In genomic region chr3:38234534-38234933, GRCm38 (mm10) we compare ENCODE assay signal across 24 mouse cellular contexts.
A peak's percentile ranks its signal among the peaks of the same experiment; 100 is the strongest.
DNase-seq lines count a peak whose midpoint lies in the region; ATAC-seq and TF ChIP-seq lines count a peak whose summit lies in the region.
"Had no signal": no experiment of that assay in that cellular context is flagged by ENCODE, and none has a peak within 500 bp of the region (broad histone marks: within the 10 kb centered on the region; RNA-seq: fewer than 3 reads in every experiment).

No protein-coding gene starts in this region.

- no peaks in the 10 kb centered on the region for H3K36me3 ChIP-seq in heart, adult 2 months (ENCODE audit: control insufficient read depth, insufficient read depth, low read length)
- no peaks in the 10 kb centered on the region for H3K36me3 ChIP-seq in heart, embryonic 12.5 days
- H3K36me3 ChIP-seq in liver, postnatal 0 days (replicated peaks; ENCODE audit: insufficient read depth, low read length): no peaks in the 10 kb centered on the region
- no peaks in the 10 kb centered on the region for H3K36me3 ChIP-seq in liver, embryonic 11.5 days (ENCODE audit: control insufficient read depth, insufficient read depth, low read length)
- H3K36me3 ChIP-seq in stomach, embryonic 16.5 days (ENCODE audit: control insufficient read depth, insufficient read depth, low read length): no peaks in the 10 kb centered on the region
- H3K36me3 ChIP-seq: hindbrain, embryonic 10.5 days; liver, embryonic 13.5 days; lung, embryonic 15.5 days had no signal

- no peak overlapping the region for H3K4me3 ChIP-seq in heart, adult 2 months
- no peak overlapping the region for H3K4me3 ChIP-seq in heart, embryonic 12.5 days
- no peak overlapping the region for H3K4me3 ChIP-seq in liver, postnatal 0 days (ENCODE audit: low read depth, low read length)
- no peak overlapping the region for H3K4me3 ChIP-seq in liver, embryonic 11.5 days (ENCODE audit: low read depth, low read length)
- no peak overlapping the region for H3K4me3 ChIP-seq in stomach, embryonic 16.5 days (replicated peaks; ENCODE audit: low read length)
- H3K4me3 ChIP-seq: erythroblast, embryonic 14.5 days; hindbrain, embryonic 10.5 days; left cerebral cortex, adult 2 months; liver, embryonic 13.5 days; lung, embryonic 15.5 days had no signal

- no peak overlapping the region for H3K9ac ChIP-seq in heart, adult 2 months (ENCODE audit: low read depth, low read length)
- H3K9ac ChIP-seq in heart, embryonic 12.5 days: no peak overlapping the region
- no peak overlapping the region for H3K9ac ChIP-seq in liver, postnatal 0 days (replicated peaks)
- no peak overlapping the region for H3K9ac ChIP-seq in liver, embryonic 11.5 days (ENCODE audit: low read depth, low read length)
- no peak overlapping the region for H3K9ac ChIP-seq in stomach, embryonic 16.5 days (ENCODE audit: low read length)
- H3K9ac ChIP-seq: liver, embryonic 13.5 days; lung, embryonic 15.5 days had no signal

- H3K79me2 ChIP-seq in heart, adult 2 months (replicated peaks; ENCODE audit: control insufficient read depth, insufficient read depth, low read length): no peaks in the 10 kb centered on the region

- H3K4me2 ChIP-seq in heart, embryonic 12.5 days: no peak overlapping the region
- H3K4me2 ChIP-seq in liver, postnatal 0 days (ENCODE audit: low read depth, low read length): no peak overlapping the region
- no peak overlapping the region for H3K4me2 ChIP-seq in liver, embryonic 11.5 days
- no peak overlapping the region for H3K4me2 ChIP-seq in stomach, embryonic 16.5 days (ENCODE audit: low read depth, low read length)
- H3K4me2 ChIP-seq: liver, embryonic 13.5 days; lung, embryonic 15.5 days had no signal

- peak in 1 of 2 experiments; percentile 4 for DNase-seq in heart, adult 2 months
- peak; percentile 2 for DNase-seq in liver, postnatal 0 days
- DNase-seq in liver, embryonic 11.5 days (ENCODE audit: low spot score): no peak
- peak; percentile 43 for DNase-seq in fibroblast of lung, adult 2 months (ENCODE audit: low read depth)
- DNase-seq in kidney, postnatal 10 days: no peak
- DNase-seq: adrenal gland, postnatal 36 days; B cell, adult 2 months; cerebellum, adult 2 months; gastrocnemius, postnatal 36 days; kidney, adult 2 months; kidney, postnatal 25 days; left cerebral cortex, postnatal 4 days; liver, embryonic 13.5 days; lung, postnatal 4 days; retina, postnatal 1 day; right cerebral cortex, postnatal 4 days; thymus, adult 2 months had no signal

- H3K27me3 ChIP-seq in heart, adult 2 months (ENCODE audit: control insufficient read depth, insufficient read depth, low read length): no peaks in the 10 kb centered on the region
- no peaks in the 10 kb centered on the region for H3K27me3 ChIP-seq in heart, embryonic 12.5 days (replicated peaks)
- no peaks in the 10 kb centered on the region for H3K27me3 ChIP-seq in liver, postnatal 0 days (ENCODE audit: insufficient read depth, low read length)
- no peaks in the 10 kb centered on the region for H3K27me3 ChIP-seq in liver, embryonic 11.5 days (replicated peaks; ENCODE audit: control insufficient read depth, insufficient read depth, low read length)
- H3K27me3 ChIP-seq in stomach, embryonic 16.5 days (ENCODE audit: control insufficient read depth, insufficient read depth, low read length): no peaks in the 10 kb centered on the region
- H3K27me3 ChIP-seq: liver, embryonic 13.5 days; lung, embryonic 15.5 days had no signal

- 45% methylated on average over 4 of the region's 4 CpGs for WGBS in heart, adult 2 months
- 56% methylated on average over 4 of the region's 4 CpGs for WGBS in heart, embryonic 12.5 days
- WGBS in liver, postnatal 0 days (ENCODE audit: insufficient replicate concordance): 64% methylated on average over 4 of the region's 4 CpGs
- WGBS in liver, embryonic 11.5 days: 70% methylated on average over 4 of the region's 4 CpGs
- 51% methylated on average over 4 of the region's 4 CpGs for WGBS in stomach, embryonic 16.5 days

- peaks cover 8% of the 10 kb centered on the region for H3K4me1 ChIP-seq in heart, adult 2 months (ENCODE audit: control insufficient read depth, insufficient read depth, low read length)
- H3K4me1 ChIP-seq in heart, embryonic 12.5 days (replicated peaks): peaks cover 24% of the 10 kb centered on the region
- no peaks in the 10 kb centered on the region for H3K4me1 ChIP-seq in liver, postnatal 0 days (ENCODE audit: insufficient read depth)
- no peaks in the 10 kb centered on the region for H3K4me1 ChIP-seq in liver, embryonic 11.5 days (replicated peaks; ENCODE audit: control insufficient read depth, insufficient read depth, low read length)
- peaks cover 18% of the 10 kb centered on the region for H3K4me1 ChIP-seq in stomach, embryonic 16.5 days (ENCODE audit: control insufficient read depth, insufficient read depth, low read length)
- H3K4me1 ChIP-seq: liver, embryonic 13.5 days had no signal

- H3K27ac ChIP-seq in heart, adult 2 months: peak overlapping the region; percentile 12
- H3K27ac ChIP-seq in heart, embryonic 12.5 days (ENCODE audit: poor library complexity, severe bottlenecking): no peak overlapping the region
- peak overlapping the region; percentile 18; the same call in 1 of the 2 replicates for H3K27ac ChIP-seq in liver, postnatal 0 days (ENCODE audit: low read depth)
- no peak overlapping the region for H3K27ac ChIP-seq in liver, embryonic 11.5 days (ENCODE audit: low read depth, low read length)
- peak overlapping the region; percentile 77 for H3K27ac ChIP-seq in stomach, embryonic 16.5 days (ENCODE audit: low read length)
- H3K27ac ChIP-seq: hindbrain, embryonic 10.5 days; left cerebral cortex, adult 2 months; liver, embryonic 13.5 days; lung, embryonic 15.5 days had no signal

- ATAC-seq in heart, embryonic 12.5 days (ENCODE audit: insufficient number of reproducible peaks, low FRiP score): no peak
- no peak for ATAC-seq in liver, postnatal 0 days
- ATAC-seq in liver, embryonic 11.5 days (replicated peaks; ENCODE audit: low FRiP score): no peak
- ATAC-seq in stomach, embryonic 16.5 days (ENCODE audit: insufficient read depth, low FRiP score): no peak
- ATAC-seq: forebrain, embryonic 14.5 days had no signal

- intact Hi-C loops in heart, adult 2 months (cut with DNase I): loop anchor here (2.0 kb wide), 1 partner anchor 20 kb away; no protein-coding TSS in a partner anchor

- no peak for TF ChIP-seq EP300 in heart, adult 2 months (IDR thresholded peaks at IDR 0.05; ENCODE audit: insufficient read depth, low read depth, low read length)
- TF ChIP-seq EP300 in liver, postnatal 0 days (IDR thresholded peaks at IDR 0.05; ENCODE audit: low read depth): no peak

- TF ChIP-seq POLR2A in heart, adult 2 months (IDR thresholded peaks at IDR 0.05; ENCODE audit: insufficient read depth, low read depth, low read length): no peak

- no peaks in the 10 kb centered on the region for H3K9me3 ChIP-seq in heart, embryonic 12.5 days (replicated peaks)
- H3K9me3 ChIP-seq in liver, postnatal 0 days (ENCODE audit: low read length): no peaks in the 10 kb centered on the region
- H3K9me3 ChIP-seq in liver, embryonic 11.5 days (ENCODE audit: control insufficient read depth, low read length): no peaks in the 10 kb centered on the region
- no peaks in the 10 kb centered on the region for H3K9me3 ChIP-seq in stomach, embryonic 16.5 days (replicated peaks; ENCODE audit: control insufficient read depth, low read length)
- H3K9me3 ChIP-seq: hindbrain, embryonic 10.5 days; liver, embryonic 13.5 days; lung, embryonic 15.5 days had no signal

- no peak for TF ChIP-seq CTCF in heart, adult 2 months (IDR thresholded peaks at IDR 0.05)
- TF ChIP-seq CTCF in liver, postnatal 0 days (IDR thresholded peaks at IDR 0.05; ENCODE audit: low read depth): no peak

Comparison
In these comparisons a context has a peak if more than half of its experiments do, and no peak if none do; other contexts are left out.
1. DNase-seq: peak in liver, postnatal 0 days (single experiment) and fibroblast of lung, adult 2 months (single experiment); none in liver, embryonic 11.5 days (single experiment) and kidney, postnatal 10 days (single experiment).
2. H3K27ac ChIP-seq: peak in heart, adult 2 months (single experiment), liver, postnatal 0 days (single experiment) and stomach, embryonic 16.5 days (single experiment); none in heart, embryonic 12.5 days (single experiment) and liver, embryonic 11.5 days (single experiment).